8 mouse cellular contexts compared by ENCODE assay signal in genomic region chr11:107027431-107028274, GRCm38 (mm10). TPM values are rescaled to one million over a fixed set of nuclear protein-coding genes. Genes with fewer than 3 reads are reported as not detected.
DNase-seq lines count a peak whose midpoint lies in the region; ATAC-seq and TF ChIP-seq lines count a peak whose summit lies in the region.

No protein-coding gene starts in this region.

- H3K9me3 ChIP-seq in forebrain, embryonic 10.5 days: no peaks in the 10 kb centered on the region
- no peaks in the 10 kb centered on the region for H3K9me3 ChIP-seq in heart, embryonic 15.5 days (replicated peaks)
- no peaks in the 10 kb centered on the region for H3K9me3 ChIP-seq in liver, postnatal 0 days (ENCODE audit: low read length)

- DNase-seq in ES-CJ7 (ENCODE audit: low read depth, low spot score): peak; percentile 85
- DNase-seq in c-Kit-positive CD71-negative TER-119-negative erythroid progenitor cells, embryonic 14.5 days (ENCODE audit: low read depth): peak; percentile 59
- peak; percentile 83 for DNase-seq in forebrain, embryonic 10.5 days (ENCODE audit: extremely low spot score, low spot score)
- DNase-seq in kidney, postnatal 25 days: peak; percentile 86 to 95
- DNase-seq in liver, postnatal 0 days: peak; percentile 89
- DNase-seq in testis, postnatal 14 days (ENCODE audit: low spot score): peak; percentile 83

- WGBS in forebrain, embryonic 10.5 days: 1% methylated on average over 107 of the region's 107 CpGs
- under 1% methylated on average over 106 of the region's 107 CpGs for WGBS in heart, embryonic 15.5 days
- 2% methylated on average over 53 of the region's 107 CpGs for WGBS in liver, postnatal 0 days (ENCODE audit: insufficient replicate concordance)

- H3K27me3 ChIP-seq in forebrain, embryonic 10.5 days (ENCODE audit: poor library complexity, severe bottlenecking): peaks cover 44% of the 10 kb centered on the region
- H3K27me3 ChIP-seq in heart, embryonic 15.5 days: no peaks in the 10 kb centered on the region
- H3K27me3 ChIP-seq in liver, postnatal 0 days (ENCODE audit: insufficient read depth, low read length): peaks cover 18% of the 10 kb centered on the region

- H3K4me2 ChIP-seq in heart, embryonic 15.5 days: peak overlapping the region; percentile 95
- peak overlapping the region; percentile 84 for H3K4me2 ChIP-seq in liver, postnatal 0 days (ENCODE audit: low read depth, low read length)

- H3K4me3 ChIP-seq in forebrain, embryonic 10.5 days: peak overlapping the region; percentile 75
- peak overlapping the region; percentile 76 for H3K4me3 ChIP-seq in heart, embryonic 15.5 days
- H3K4me3 ChIP-seq in liver, postnatal 0 days (ENCODE audit: low read depth, low read length): peak overlapping the region; percentile 71

- TF ChIP-seq CTCF in liver, postnatal 0 days (IDR thresholded peaks at IDR 0.05; ENCODE audit: low read depth): no peak

- peak; percentile 92 for ATAC-seq in heart, embryonic 15.5 days (replicated peaks; ENCODE audit: insufficient number of reproducible peaks, insufficient read depth, low FRiP score, low read depth)
- ATAC-seq in liver, postnatal 0 days: peak; percentile 86
- peak; percentile 47 for ATAC-seq in neutrophil, adult 5-6 weeks (ENCODE audit: extremely low read depth, insufficient number of reproducible peaks, low FRiP score, poor library complexity, severe bottlenecking)

- H3K9ac ChIP-seq in heart, embryonic 15.5 days: peak overlapping the region; percentile 70
- H3K9ac ChIP-seq in liver, postnatal 0 days (replicated peaks): peak overlapping the region; percentile 82

- TF ChIP-seq EP300 in liver, postnatal 0 days (IDR thresholded peaks at IDR 0.05; ENCODE audit: low read depth): no peak

- H3K4me1 ChIP-seq in forebrain, embryonic 10.5 days: peaks cover 77% of the 10 kb centered on the region
- peaks cover 38% of the 10 kb centered on the region for H3K4me1 ChIP-seq in heart, embryonic 15.5 days (replicated peaks)
- H3K4me1 ChIP-seq in liver, postnatal 0 days (ENCODE audit: insufficient read depth): peaks cover 14% of the 10 kb centered on the region

- peak overlapping the region; percentile 94 for H3K27ac ChIP-seq in forebrain, embryonic 10.5 days
- peak overlapping the region; percentile 83 for H3K27ac ChIP-seq in heart, embryonic 15.5 days
- peak overlapping the region; percentile 95 for H3K27ac ChIP-seq in liver, postnatal 0 days (ENCODE audit: low read depth)

- H3K36me3 ChIP-seq in forebrain, embryonic 10.5 days (replicated peaks): 0 out of 2 replicates have a peak, but pooled peaks cover 2% of the 10 kb centered on the region
- H3K36me3 ChIP-seq in heart, embryonic 15.5 days: no peaks in the 10 kb centered on the region
- no peaks in the 10 kb centered on the region for H3K36me3 ChIP-seq in liver, postnatal 0 days (replicated peaks; ENCODE audit: insufficient read depth, low read length)

RNA-seq across cellular contexts. Expression of gene 1810010H24Rik, which starts 2.2 kb away (rescaled TPM):
- polyA plus RNA-seq in forebrain, embryonic 10.5 days (2016; fragmentation: Nextera tagmentation; extraction: Ambion mirVana): 1.4 and 1.7 TPM in 2 replicates
- polyA plus RNA-seq in heart, embryonic 15.5 days (2015; fragmentation: Nextera tagmentation; extraction: Ambion mirVana): 3.1 and 3.2 TPM in 2 replicates
- polyA plus RNA-seq in liver, postnatal 0 days (2015; fragmentation: Nextera tagmentation; extraction: Ambion mirVana): 7.3 and 10.3 TPM in 2 replicates
- total RNA-seq in neutrophil, adult 5-6 weeks (2017): 1.4 and 2.0 TPM in 2 replicates

RNA-seq across cellular contexts. Expression of gene Kpna2, which starts 28.3 kb away (rescaled TPM):
- 799 and 813 TPM in 2 replicates for polyA plus RNA-seq in forebrain, embryonic 10.5 days (2016; fragmentation: Nextera tagmentation; extraction: Ambion mirVana)
- polyA plus RNA-seq in heart, embryonic 15.5 days (2015; fragmentation: Nextera tagmentation; extraction: Ambion mirVana): 231 and 256 TPM in 2 replicates
- polyA plus RNA-seq in liver, postnatal 0 days (2015; fragmentation: Nextera tagmentation; extraction: Ambion mirVana): 115 and 128 TPM in 2 replicates
- 22.2 and 27.1 TPM in 2 replicates for total RNA-seq in neutrophil, adult 5-6 weeks (2017)

Comparison
In these comparisons a context has a peak if more than half of its experiments do, and no peak if none do; other contexts are left out.
1. Peak in every context shown above with its lines: DNase-seq, ATAC-seq, H3K4me3 ChIP-seq and H3K27ac ChIP-seq.